Mouse (Mus musculus) small intestine, adult 2 months (tissue): ENCODE data around the gene Wt1.

Experiments
- CTCF ChIP-seq: fragments of 200-500 bp; IDR thresholded peaks from 2 replicates; pipeline ENCODE4 v1.5.1; 2012; ENCODE audit warnings: low read depth, mild to moderate bottlenecking, control low read depth, inconsistent platforms, low read length, moderate library complexity, mixed read lengths; ENCODE audit not compliant: insufficient replicate concordance, insufficient read length; ENCODE audit errors: extremely low read depth
- POLR2A ChIP-seq: fragments of 200-500 bp; IDR thresholded peaks from 2 replicates; pipeline ENCODE4 v1.6.1; 2012; ENCODE audit warnings: low read depth, mild to moderate bottlenecking, control low read depth, inconsistent platforms, low read length, moderate library complexity

GRCm38 (mm10) chr2:105189352-105189751 is 63.0 kb downstream of the Wt1 start:
- TF ChIP-seq CTCF (no peak), POLR2A (no peak)
